Comparison of ENCODE assay signal across 20 mouse cellular contexts in the genomic region with DNA sequence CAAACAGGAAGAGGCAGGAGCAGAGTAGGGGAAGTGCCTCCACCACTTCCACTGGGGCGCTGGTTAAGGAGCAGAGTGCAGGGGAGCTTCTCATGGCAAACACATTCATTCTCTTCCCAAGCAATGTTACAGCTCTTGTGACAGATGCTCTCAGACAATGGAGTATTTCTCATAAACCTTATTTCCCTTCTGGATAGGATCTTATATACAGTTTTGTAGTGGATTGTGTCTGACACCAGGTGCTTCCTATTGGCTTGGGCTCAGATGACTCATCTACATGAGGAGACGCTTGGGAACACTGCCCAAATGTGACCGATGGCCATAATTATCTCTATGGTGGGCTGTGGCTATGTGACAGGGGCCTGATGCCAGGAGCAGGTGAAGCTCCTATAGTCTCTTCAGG. TPM values are rescaled to one million over a fixed set of nuclear protein-coding genes. Genes with fewer than 3 reads are reported as not detected.
DNase-seq lines count a peak whose midpoint lies in the region; ATAC-seq and TF ChIP-seq lines count a peak whose summit lies in the region.
"Had no signal": no experiment of that assay in that cellular context is flagged by ENCODE, and none has a peak within 500 bp of the region (broad histone marks: within the 10 kb centered on the region; RNA-seq: fewer than 3 reads in every experiment).

No protein-coding gene starts in this region.

- 65% methylated on average over 3 of the region's 3 CpGs for WGBS in heart, embryonic 16.5 days
- 51% methylated on average over 3 of the region's 3 CpGs for WGBS in lung, postnatal 0 days
- 73% methylated on average over 3 of the region's 3 CpGs for WGBS in liver, embryonic 11.5 days

- no peak overlapping the region for H3K9ac ChIP-seq in heart, embryonic 16.5 days (ENCODE audit: low read length)
- H3K9ac ChIP-seq in lung, postnatal 0 days (replicated peaks; ENCODE audit: low read depth), result no peak overlapping the region
- no peak overlapping the region for H3K9ac ChIP-seq in liver, embryonic 11.5 days (ENCODE audit: low read depth, low read length)
- H3K9ac ChIP-seq: embryonic facial prominence, embryonic 15.5 days; forebrain, embryonic 12.5 days; heart, embryonic 12.5 days; kidney, embryonic 15.5 days; neural tube, embryonic 15.5 days had no signal

- no peaks in the 10 kb centered on the region for H3K9me3 ChIP-seq in heart, embryonic 16.5 days (replicated peaks; ENCODE audit: control insufficient read depth, low read length)
- no peaks in the 10 kb centered on the region for H3K9me3 ChIP-seq in lung, postnatal 0 days (ENCODE audit: low read length)
- no peaks in the 10 kb centered on the region for H3K9me3 ChIP-seq in liver, embryonic 11.5 days (ENCODE audit: control insufficient read depth, low read length)
- H3K9me3 ChIP-seq: embryonic facial prominence, embryonic 15.5 days; forebrain, embryonic 12.5 days; heart, embryonic 12.5 days; hindbrain, embryonic 10.5 days; kidney, embryonic 15.5 days; neural tube, embryonic 15.5 days had no signal

- H3K27me3 ChIP-seq in heart, embryonic 16.5 days (ENCODE audit: control insufficient read depth, insufficient read depth, low read length), result no peaks in the 10 kb centered on the region
- H3K27me3 ChIP-seq in lung, postnatal 0 days (replicated peaks; ENCODE audit: insufficient read depth, low read length), result no peaks in the 10 kb centered on the region
- H3K27me3 ChIP-seq in liver, embryonic 11.5 days (replicated peaks; ENCODE audit: control insufficient read depth, insufficient read depth, low read length), result no peaks in the 10 kb centered on the region
- H3K27me3 ChIP-seq: embryonic facial prominence, embryonic 15.5 days; forebrain, embryonic 12.5 days; heart, embryonic 12.5 days; kidney, embryonic 15.5 days; neural tube, embryonic 15.5 days; Patski had no signal

- DNase-seq in heart, adult 8-10 months (ENCODE audit: low spot score), result no peak
- DNase-seq in lung, postnatal 0 days (ENCODE audit: low spot score), result peak; percentile 64
- DNase-seq in lung, postnatal 36 days, result no peak
- DNase-seq in cerebellum, adult 8-10 months, result peak; percentile 55
- DNase-seq in liver, embryonic 11.5 days (ENCODE audit: low spot score), result no peak
- DNase-seq in MN1 (ENCODE audit: low spot score), result no peak
- DNase-seq: adrenal gland, postnatal 25 days; embryo, embryonic 11 days; gastrocnemius, postnatal 14 days; thymus, postnatal 25 days had no signal

- no peak overlapping the region for H3K4me2 ChIP-seq in heart, embryonic 16.5 days (ENCODE audit: low read depth, low read length)
- no peak overlapping the region for H3K4me2 ChIP-seq in lung, postnatal 0 days (replicated peaks; ENCODE audit: low read depth, low read length)
- no peak overlapping the region for H3K4me2 ChIP-seq in liver, embryonic 11.5 days
- H3K4me2 ChIP-seq: embryonic facial prominence, embryonic 15.5 days; forebrain, embryonic 12.5 days; heart, embryonic 12.5 days; kidney, embryonic 15.5 days; midbrain, embryonic 11.5 days; neural tube, embryonic 15.5 days had no signal

- no peaks in the 10 kb centered on the region for H3K4me1 ChIP-seq in heart, embryonic 16.5 days (ENCODE audit: control insufficient read depth, insufficient read depth, low read length)
- no peaks in the 10 kb centered on the region for H3K4me1 ChIP-seq in lung, postnatal 0 days (ENCODE audit: insufficient read depth, low read depth, low read length)
- no peaks in the 10 kb centered on the region for H3K4me1 ChIP-seq in liver, embryonic 11.5 days (replicated peaks; ENCODE audit: control insufficient read depth, insufficient read depth, low read length)
- H3K4me1 ChIP-seq: embryonic facial prominence, embryonic 15.5 days; forebrain, embryonic 12.5 days; hindbrain, embryonic 10.5 days; kidney, embryonic 15.5 days; neural tube, embryonic 15.5 days had no signal

- no peak overlapping the region for H3K4me3 ChIP-seq in heart, embryonic 16.5 days (ENCODE audit: low read length)
- H3K4me3 ChIP-seq in lung, postnatal 0 days (ENCODE audit: low read depth, low read length), result no peak overlapping the region
- H3K4me3 ChIP-seq in liver, embryonic 11.5 days (ENCODE audit: low read depth, low read length), result no peak overlapping the region
- H3K4me3 ChIP-seq: embryonic facial prominence, embryonic 15.5 days; forebrain, embryonic 12.5 days; heart, embryonic 12.5 days; hindbrain, embryonic 10.5 days; kidney, embryonic 15.5 days; neural tube, embryonic 15.5 days had no signal

- no peak for TF ChIP-seq CTCF in lung, postnatal 0 days (IDR thresholded peaks at IDR 0.05)

- H3K27ac ChIP-seq in heart, embryonic 16.5 days (ENCODE audit: low read length), result no peak overlapping the region
- H3K27ac ChIP-seq in lung, postnatal 0 days (ENCODE audit: low read length), result no peak overlapping the region
- no peak overlapping the region for H3K27ac ChIP-seq in liver, embryonic 11.5 days (ENCODE audit: low read depth, low read length)
- H3K27ac ChIP-seq: embryonic facial prominence, embryonic 15.5 days; forebrain, embryonic 12.5 days; hindbrain, embryonic 10.5 days; kidney, embryonic 15.5 days; macrophage; neural tube, embryonic 15.5 days had no signal

- 0 out of 2 replicates have a peak, but pooled peaks have one; percentile 32 for ATAC-seq in heart, embryonic 16.5 days (replicated peaks; ENCODE audit: extremely low read depth, insufficient read depth, low FRiP score)
- peak; percentile 84 for ATAC-seq in lung, postnatal 0 days
- no peak for ATAC-seq in liver, embryonic 11.5 days (replicated peaks; ENCODE audit: low FRiP score)
- ATAC-seq: Patski had no signal

- H3K36me3 ChIP-seq in heart, embryonic 16.5 days (ENCODE audit: control insufficient read depth, insufficient read depth), result no peaks in the 10 kb centered on the region
- H3K36me3 ChIP-seq in lung, postnatal 0 days (ENCODE audit: insufficient read depth, low read length), result no peaks in the 10 kb centered on the region
- H3K36me3 ChIP-seq in liver, embryonic 11.5 days (ENCODE audit: control insufficient read depth, insufficient read depth, low read length), result no peaks in the 10 kb centered on the region
- H3K36me3 ChIP-seq: embryonic facial prominence, embryonic 15.5 days; forebrain, embryonic 12.5 days; heart, embryonic 12.5 days; hindbrain, embryonic 10.5 days; kidney, embryonic 15.5 days; neural tube, embryonic 15.5 days had no signal

- peak; percentile 85 for TF ChIP-seq EP300 in lung, postnatal 0 days (IDR thresholded peaks at IDR 0.05)

RNA-seq across cellular contexts. Expression of a gene that starts 19.0 kb away (rescaled TPM):
- 2.8 and 3.3 TPM in 2 replicates for polyA plus RNA-seq in heart, embryonic 16.5 days (2015; fragmentation: Nextera tagmentation; extraction: Ambion mirVana)
- total RNA-seq in heart, adult 8-10 months (2022), result under 1 TPM; 0.33 to 0.50 (median 0.42) TPM
- polyA plus RNA-seq in lung, postnatal 0 days (2015; fragmentation: Nextera tagmentation; extraction: Ambion mirVana), result 10.8 and 11.2 TPM in 2 replicates
- polyA plus RNA-seq in liver, embryonic 11.5 days (2014; fragmentation: Nextera tagmentation; extraction: Ambion mirVana), result 0.03 and 0.06 TPM in 2 replicates
- polyA plus RNA-seq: macrophage had no signal

Comparison
In these comparisons a context has a peak if more than half of its experiments do, and no peak if none do; other contexts are left out.
1. DNase-seq: peak in lung, postnatal 0 days (single experiment) and cerebellum, adult 8-10 months (single experiment); none in heart, adult 8-10 months (single experiment), lung, postnatal 36 days (single experiment), liver, embryonic 11.5 days (single experiment) and MN1 (single experiment).